Mouse (Mus musculus) stomach, postnatal 0 days (tissue): ENCODE data around the gene C1qa.

ENCODE experiments used
- CTCF ChIP-seq: IDR thresholded peaks from 2 replicates; pipeline ENCODE4 v1.5.1; 2016; ENCODE audit warnings: antibody characterized with exemption, low read depth, mild to moderate bottlenecking, moderate library complexity
- EP300 ChIP-seq: optimal IDR thresholded peaks from 2 replicates; pipeline ENCODE3; 2016; ENCODE audit warnings: antibody characterized with exemption

DNA sequence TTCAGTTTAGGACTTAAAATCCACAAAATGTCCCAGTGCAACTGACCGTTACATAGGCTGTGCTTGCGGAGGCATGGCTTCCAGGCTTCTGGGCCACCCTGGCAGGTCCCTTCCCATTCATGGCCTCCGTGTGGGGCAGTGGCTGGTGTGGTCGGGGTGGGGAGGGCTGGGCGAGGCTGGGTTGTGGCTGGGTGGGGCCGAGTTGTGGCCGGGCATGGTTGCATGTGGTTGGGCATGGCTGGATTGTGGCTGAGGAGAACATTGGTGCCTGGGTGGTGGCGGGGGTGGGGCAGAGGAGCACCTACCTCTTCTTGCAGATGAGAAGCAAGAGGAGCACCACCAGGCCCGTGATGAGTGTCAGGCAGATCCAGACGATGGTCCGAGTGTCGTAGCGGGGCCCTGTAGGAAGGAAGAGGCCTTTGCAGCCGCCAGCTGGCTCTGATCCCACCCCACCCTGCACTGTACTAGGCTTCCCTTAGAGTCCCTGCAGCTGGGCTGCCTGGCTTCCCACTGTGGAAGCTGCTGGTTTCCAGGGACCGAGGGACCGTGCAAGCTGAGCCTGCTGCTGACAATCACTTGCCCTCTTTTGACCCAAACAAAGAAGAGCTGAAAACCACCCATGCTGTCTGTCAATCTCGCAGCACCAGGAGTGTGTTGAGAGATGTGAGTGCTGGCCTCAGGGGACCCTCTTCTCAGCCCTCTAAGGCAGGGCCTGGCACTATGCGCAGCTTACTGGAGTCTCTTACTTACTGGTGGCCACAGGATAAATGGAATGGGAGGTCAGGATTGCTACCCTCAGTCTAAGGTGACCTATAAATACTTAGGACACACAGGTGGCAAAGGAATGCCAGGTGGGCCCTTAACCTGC, 36.4 kb upstream of the C1qa start:
- TF ChIP-seq CTCF (no peak), EP300 (no peak)
